Mouse (Mus musculus) CD4-positive naive resting alpha-beta T cell, adult 76 days (primary cell): ENCODE measurements around the gene Olfr248. TPM values are rescaled to one million over a fixed set of nuclear protein-coding genes. Genes with fewer than 3 reads are reported as not detected.

ENCODE experiments used
- total RNA-seq: library from RNA; stranded (reverse); gene quantifications from one replicate; pipeline ENCODE4 v1.2.4, GENCODE M21; 2023

Olfr248 gene
- total RNA-seq: not detected

GRCm38 (mm10) chr1:174390746-174391145 is at the start of gene Olfr248:
TSS of gene Olfr248 (plus strand) at chr1:174391046.

GRCm38 (mm10) chr1:174364882-174365451 is 25.9 kb upstream of the Olfr248 start, which contains the start of gene Olfr417:
TSS of gene Olfr417 (plus strand) at chr1:174365122.

GRCm38 (mm10) chr1:174423764-174424163 is 32.9 kb downstream of the Olfr248 start, which contains the start of gene Olfr414:
TSS of gene Olfr414 (plus strand) at chr1:174424064.

Other genes starting within 250 kb of the Olfr248 start
- not detected for gene Olfr420, start 235.4 kb upstream of the Olfr248 start, total RNA-seq
- gene Spta1, start 218.3 kb upstream of the Olfr248 start, total RNA-seq: 1.2 TPM
- gene Olfr419, start 139.0 kb upstream of the Olfr248 start, total RNA-seq: not detected
- not detected for gene Mptx1, start 60.5 kb upstream of the Olfr248 start, total RNA-seq
- not detected for gene Olfr417, start 25.9 kb upstream of the Olfr248 start, total RNA-seq
- not detected for gene Olfr414, start 33.0 kb downstream of the Olfr248 start, total RNA-seq
- gene Olfr220, start 51.0 kb downstream of the Olfr248 start, total RNA-seq: not detected
- not detected for gene Fmn2, start 110.8 kb downstream of the Olfr248 start, total RNA-seq